Mouse (Mus musculus) cerebellum, postnatal 25 days (tissue): ENCODE data around the gene Dhx35.

Experiments used
- DNase-seq, 2 experiments: peaks; one replicate each; pipeline ENCODE4 v3.0.0; 2021; ENCODE audit warnings: mixed read lengths in 2 of 2

The Dhx35 gene

GRCm38 (mm10) chr2:158898469-158899196 is 104.0 kb downstream of the Dhx35 start:
- no peak for DNase-seq
